Mouse (Mus musculus) 3134 (cell line): ENCODE data around the gene Nutf2.
"Not testable (repeated sequence)": the region's sequence is repeated elsewhere in the genome, so short reads cannot be mapped to it uniquely, and the experiment has no call there.

Experiments
- DNase-seq: peaks from one replicate; pipeline ENCODE4 v3.0.0-alpha.2; 2011; ENCODE audit warnings: low spot score; ENCODE audit not compliant: insufficient read length; ENCODE audit errors: extremely low read depth

Nutf2 gene

GRCm38 (mm10) chr8:105860143-105860981 lies at the start of gene Nutf2:
Nutf2 (plus strand) TSS chr8:105860580.
- DNase-seq = peak; percentile 98

- DNase-seq = no peak
Observed at GRCm38 (mm10) chr8:105811061-105811460, 49.3 kb upstream of the Nutf2 start.

GRCm38 (mm10) chr8:105811543-105811942 lies 48.8 kb upstream of the Nutf2 start:
- DNase-seq = no peak

DNA sequence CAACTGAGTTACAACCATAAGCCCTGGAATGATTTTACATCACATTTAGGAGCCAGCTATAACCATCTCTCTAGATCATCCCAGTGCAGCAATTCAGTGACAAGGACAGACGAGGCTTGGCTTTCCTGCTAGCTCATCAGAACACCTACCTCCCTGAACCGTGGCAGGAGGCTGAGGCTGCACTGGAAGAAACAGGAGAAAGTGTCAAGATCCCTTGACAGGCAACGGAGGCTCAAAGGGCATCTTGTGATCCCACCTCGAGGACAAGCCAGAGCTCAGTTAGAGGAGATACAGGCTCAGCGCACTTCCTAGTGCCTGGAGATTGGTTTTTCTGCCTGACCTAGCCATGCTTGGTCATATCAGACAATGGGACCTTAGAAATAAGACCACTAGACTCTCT lies 47.9 kb upstream of the Nutf2 start:
- DNase-seq = no peak

GRCm38 (mm10) chr8:105813241-105813640 lies 47.1 kb upstream of the Nutf2 start:
- no peak for DNase-seq

DNA sequence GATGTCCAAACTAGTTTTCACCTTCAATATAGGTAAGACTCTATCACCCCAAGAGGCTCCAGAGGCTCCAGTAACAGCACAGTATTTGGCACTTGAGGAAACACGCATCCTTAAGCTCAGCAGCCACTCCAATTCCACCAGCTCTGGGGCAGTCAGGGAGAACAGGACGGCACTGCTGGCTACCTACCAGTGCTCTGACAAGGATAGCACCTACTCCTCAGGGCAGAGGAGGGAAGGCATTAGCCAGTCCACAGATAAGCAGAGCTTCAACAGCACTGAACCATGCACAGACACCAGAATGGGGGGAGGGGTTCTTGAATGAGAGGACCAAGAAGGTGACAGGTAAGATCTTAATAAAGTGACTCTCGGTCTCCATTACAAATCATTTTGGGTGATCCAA lies 40.7 kb upstream of the Nutf2 start:
- no peak for DNase-seq

DNA sequence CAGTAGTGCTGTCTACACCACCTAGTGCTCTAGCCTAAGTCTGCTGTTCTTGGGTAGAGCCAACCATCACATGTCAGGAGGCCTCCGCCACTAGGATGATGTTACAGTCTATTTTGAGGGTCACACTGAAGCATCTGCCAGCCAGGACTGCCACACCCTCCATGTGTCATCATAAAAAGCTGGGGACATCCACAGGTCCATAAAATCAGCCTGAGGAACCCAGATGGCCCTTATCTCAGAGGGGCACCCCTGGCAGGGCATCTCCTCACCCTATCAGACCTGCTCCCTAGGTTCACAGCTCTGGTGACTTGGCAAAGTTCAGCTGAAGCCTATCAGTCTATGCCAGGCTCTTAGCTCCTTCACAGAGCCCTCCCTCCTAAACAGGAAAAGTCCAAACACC lies 39.5 kb upstream of the Nutf2 start:
- no peak for DNase-seq

DNA sequence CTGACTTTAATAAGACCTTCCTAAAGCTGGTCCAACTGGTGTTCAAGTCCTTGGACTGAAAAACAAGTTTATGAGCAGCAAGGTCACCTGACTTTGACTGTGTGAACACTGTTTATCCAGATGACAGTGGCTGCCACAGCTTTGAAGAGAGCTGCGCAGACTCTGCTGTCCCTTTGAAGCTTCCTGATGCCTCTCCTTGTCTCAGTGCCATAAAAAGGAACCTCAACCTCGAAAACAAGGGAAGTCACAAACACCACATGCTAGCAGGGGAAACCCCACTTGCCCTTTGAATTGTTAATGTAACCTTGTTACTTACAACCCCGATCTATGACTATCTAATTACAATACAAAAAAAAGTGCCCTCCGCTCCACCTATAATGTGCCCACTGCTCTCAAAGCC lies 34.9 kb upstream of the Nutf2 start:
- no peak for DNase-seq

DNA sequence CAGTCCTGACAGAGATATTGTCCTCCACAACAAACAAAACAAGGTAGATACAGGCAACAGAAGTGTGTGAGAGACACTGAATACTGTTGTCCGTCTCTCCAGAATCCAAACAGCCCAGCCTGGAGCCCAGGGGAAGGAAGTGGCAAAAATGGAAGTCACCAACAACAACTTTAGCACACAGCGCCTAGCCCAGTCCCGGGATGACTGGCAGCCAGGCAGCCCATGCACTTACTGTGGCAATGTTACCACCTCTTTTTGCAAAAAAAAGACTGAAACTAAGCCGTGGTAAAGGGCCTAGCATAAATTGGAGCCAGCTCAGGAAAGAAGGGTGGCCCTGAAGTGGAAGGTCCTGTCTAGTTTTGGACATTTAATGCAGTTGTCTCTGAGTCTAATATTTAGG lies 34.0 kb upstream of the Nutf2 start:
- DNase-seq = no peak

GRCm38 (mm10) chr8:105826861-105827848 lies 33.2 kb upstream of the Nutf2 start, which contains the start of the genes Ranbp10 and Tsnaxip1:
Ranbp10 (minus strand) TSS chr8:105827350.
Tsnaxip1 (plus strand) TSS chr8:105827731.
- DNase-seq = peak; percentile 90

- not testable (repeated sequence) for DNase-seq
Observed at GRCm38 (mm10) chr8:105833740-105834139, 26.6 kb upstream of the Nutf2 start.

DNA sequence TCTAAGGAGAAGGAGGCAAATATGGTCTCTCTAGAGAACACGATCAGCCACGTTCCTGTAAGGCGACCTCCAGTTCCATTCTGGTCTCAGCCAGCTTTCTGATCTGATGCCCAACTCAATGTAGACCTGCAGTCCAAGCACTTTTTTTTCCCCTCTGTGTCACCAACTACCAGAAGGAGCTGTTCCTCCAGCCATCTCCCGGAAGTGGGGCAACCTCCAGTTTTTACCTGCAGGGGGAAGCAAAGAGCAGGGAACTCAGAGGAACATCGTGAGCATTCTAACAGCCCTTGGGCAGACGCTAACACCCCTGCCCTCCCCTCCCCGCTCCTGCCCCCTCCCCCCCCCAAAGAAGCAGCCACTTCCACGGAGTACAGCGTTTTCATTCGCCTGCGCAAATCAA lies 25.1 kb upstream of the Nutf2 start:
- DNase-seq = peak; percentile 60

GRCm38 (mm10) chr8:105836991-105837390 lies 23.4 kb upstream of the Nutf2 start:
- DNase-seq = no peak

DNA sequence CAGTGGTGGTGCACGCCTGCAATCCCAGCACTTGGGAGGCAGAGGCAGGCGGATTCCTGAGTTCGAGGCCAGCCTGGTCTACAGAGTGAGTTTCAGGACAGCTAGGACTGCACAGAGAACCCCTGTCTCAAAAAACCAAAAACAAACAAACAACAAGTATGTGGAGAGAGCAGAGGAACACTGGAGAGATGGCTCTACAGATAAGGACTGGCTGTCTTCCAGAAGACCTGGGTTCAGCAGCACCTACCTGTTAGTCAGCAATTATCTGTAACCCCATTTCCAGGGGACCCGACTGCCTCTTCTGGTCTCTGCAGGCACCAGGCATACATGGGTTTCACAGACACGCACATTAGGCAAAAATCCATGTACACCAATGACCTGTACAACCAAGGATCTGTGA lies 21.2 kb upstream of the Nutf2 start:
- DNase-seq = no peak

GRCm38 (mm10) chr8:105846678-105847077 lies 13.7 kb upstream of the Nutf2 start:
- DNase-seq = no peak

GRCm38 (mm10) chr8:105850014-105850413 lies 10.4 kb upstream of the Nutf2 start:
- DNase-seq = no peak

DNA sequence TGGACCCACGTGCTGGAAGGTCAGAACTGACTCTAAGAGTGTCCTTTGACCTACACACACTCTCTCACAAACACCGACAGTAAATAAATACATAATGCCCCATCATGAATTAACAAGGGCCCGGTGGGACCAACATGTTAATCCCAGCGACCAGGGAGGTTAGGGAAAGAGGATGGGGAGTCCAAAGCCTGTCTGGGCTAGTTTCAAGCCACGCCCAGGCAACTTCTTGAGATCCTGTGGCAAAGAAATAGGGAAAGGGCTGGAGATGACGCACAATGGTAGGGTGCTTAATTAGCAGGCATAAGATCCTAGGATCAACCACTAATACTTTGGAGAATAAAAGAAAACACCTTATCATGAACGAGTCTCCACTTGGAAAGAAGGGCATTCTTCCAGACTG lies 9.8 kb upstream of the Nutf2 start:
- no peak for DNase-seq

- peak; percentile 85 for DNase-seq
Observed at GRCm38 (mm10) chr8:105851651-105852143, 8.7 kb upstream of the Nutf2 start.

GRCm38 (mm10) chr8:105852146-105852729 lies 8.1 kb upstream of the Nutf2 start:
- DNase-seq = no peak

DNA sequence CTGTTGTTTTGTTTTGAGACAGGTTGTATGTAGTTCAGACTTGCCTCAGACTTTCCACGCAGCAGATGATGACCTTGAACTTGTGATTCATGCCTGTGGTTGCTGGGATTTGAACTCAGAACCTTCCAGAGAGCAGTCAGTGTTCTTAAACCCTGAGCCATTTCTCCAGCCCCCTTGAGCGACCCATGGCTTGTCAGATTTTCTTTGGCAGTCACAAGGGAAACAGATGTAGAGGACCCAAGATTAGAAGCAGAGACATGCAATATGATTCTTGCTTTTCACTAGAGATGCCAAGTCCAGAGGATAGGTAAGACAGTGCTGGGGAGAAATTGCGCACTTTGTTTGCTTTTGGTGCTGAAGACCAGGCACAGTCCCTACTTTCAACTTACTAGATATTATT lies 7.2 kb upstream of the Nutf2 start, which contains the start of gene Cenpt:
TSS of gene Cenpt (minus strand) at position 101 of the 400 bp plus-strand sequence.
- DNase-seq = no peak

DNA sequence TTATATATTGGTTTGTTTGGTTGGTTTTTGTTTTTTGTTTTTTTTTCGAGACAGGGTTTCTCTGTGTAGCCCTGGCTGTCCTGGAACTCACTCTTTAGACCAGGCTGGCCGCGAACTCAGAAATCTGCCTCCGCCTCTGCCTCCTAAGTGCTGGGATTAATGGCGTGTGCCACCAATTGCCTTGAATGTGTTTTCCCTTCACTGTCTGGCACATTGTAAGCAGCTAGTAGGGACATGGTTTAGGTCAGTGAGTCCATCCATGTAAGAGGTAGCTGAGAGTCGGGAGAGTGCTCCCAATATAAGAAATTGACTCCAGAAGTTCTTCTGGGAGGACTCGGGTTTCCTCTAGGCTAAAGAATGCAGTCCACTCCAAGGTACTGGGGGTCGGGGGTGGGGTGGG lies 6.1 kb upstream of the Nutf2 start:
- DNase-seq = no peak
